11 mouse cellular contexts compared by ENCODE assay signal in the genomic region with DNA sequence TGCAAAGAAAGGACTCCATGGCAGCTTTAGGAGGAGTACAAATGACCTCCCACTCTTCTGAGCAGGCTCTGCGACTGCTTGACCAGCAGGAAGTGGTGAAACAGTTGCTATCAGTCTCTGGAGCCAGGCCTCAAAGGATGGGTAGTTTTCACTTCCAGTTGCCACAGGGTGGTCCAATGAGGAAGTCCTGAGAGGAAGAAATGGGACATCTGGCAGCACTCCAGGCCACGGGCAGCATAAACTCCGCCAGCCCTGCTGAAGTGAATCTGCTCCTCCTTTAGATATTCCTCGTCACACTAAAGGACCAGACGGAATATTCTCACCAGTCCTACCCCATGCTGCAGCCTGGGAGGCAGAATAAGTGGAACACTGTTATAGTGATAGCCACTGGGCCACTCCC. TPM values are rescaled to one million over a fixed set of nuclear protein-coding genes. Genes with fewer than 3 reads are reported as not detected.
A peak's percentile ranks its signal among the peaks of the same experiment; 100 is the strongest.
DNase-seq lines count a peak whose midpoint lies in the region; ATAC-seq lines count a peak whose summit lies in the region.
"Had no signal": no experiment of that assay in that cellular context is flagged by ENCODE, and none has a peak within 500 bp of the region (broad histone marks: within the 10 kb centered on the region; RNA-seq: fewer than 3 reads in every experiment).

No protein-coding gene starts in this region.

- DNase-seq in gastrocnemius, adult 18-20 months (ENCODE audit: low spot score) = peak; percentile 40
- DNase-seq in gastrocnemius, postnatal 25 days = no peak
- DNase-seq in spleen, postnatal 36 days (ENCODE audit: low spot score in 2 of 2) = peak; percentile 13 to 18
- no peak for DNase-seq in spleen, adult 12 weeks (ENCODE audit: low spot score)
- peak; percentile 68 for DNase-seq in kidney, postnatal 10 days
- DNase-seq in limb, embryonic 10.5 days (ENCODE audit: low spot score) = no peak
- no peak for DNase-seq in embryo, embryonic 11 days

- H3K27ac ChIP-seq in limb, embryonic 10.5 days = no peak overlapping the region
- H3K27ac ChIP-seq: forebrain, embryonic 12.5 days had no signal

- no peak overlapping the region for H3K4me3 ChIP-seq in limb, embryonic 10.5 days
- H3K4me3 ChIP-seq: forebrain, embryonic 12.5 days had no signal

- 94% methylated on average over 5 of the region's 5 CpGs for WGBS in limb, embryonic 10.5 days

- no peaks in the 10 kb centered on the region for H3K4me1 ChIP-seq in limb, embryonic 10.5 days
- H3K4me1 ChIP-seq: forebrain, embryonic 12.5 days had no signal

- ATAC-seq in monocyte, adult 5-6 weeks (replicated peaks; ENCODE audit: insufficient number of reproducible peaks, low FRiP score, low TSS enrichment, poor library complexity, severe bottlenecking) = 0 out of 2 replicates have a peak, but pooled peaks have one; percentile 18

- no peaks in the 10 kb centered on the region for H3K9me3 ChIP-seq in limb, embryonic 10.5 days (replicated peaks)
- H3K9me3 ChIP-seq: forebrain, embryonic 12.5 days had no signal

- no peaks in the 10 kb centered on the region for H3K27me3 ChIP-seq in limb, embryonic 10.5 days (ENCODE audit: low read depth, poor library complexity, severe bottlenecking)
- H3K27me3 ChIP-seq: forebrain, embryonic 12.5 days had no signal

- H3K36me3 ChIP-seq in limb, embryonic 10.5 days = peaks cover 48% of the 10 kb centered on the region

RNA-seq across cellular contexts. Expression of a gene that starts 32.3 kb away (rescaled TPM):
- not detected for total RNA-seq in gastrocnemius, adult 18-20 months (2021)
- total RNA-seq in gastrocnemius, postnatal 25 days (2021) = not detected
- total RNA-seq in monocyte, adult 5-6 weeks (2017) = not detected in 3 replicates
- not detected in 2 replicates for polyA plus RNA-seq in limb, embryonic 10.5 days (2016; fragmentation: Nextera tagmentation; extraction: Ambion mirVana)
- total RNA-seq: layer of hippocampus, postnatal 14 days had no signal
- polyA plus RNA-seq: forebrain, embryonic 12.5 days; stomach, embryonic 14.5 days had no signal

Comparison
In these comparisons a context has a peak if more than half of its experiments do, and no peak if none do; other contexts are left out.
1. DNase-seq: peak in gastrocnemius, adult 18-20 months (single experiment), spleen, postnatal 36 days (2 of 2) and kidney, postnatal 10 days (single experiment); none in gastrocnemius, postnatal 25 days (single experiment), spleen, adult 12 weeks (single experiment), limb, embryonic 10.5 days (single experiment) and embryo, embryonic 11 days (single experiment).